Mouse (Mus musculus): ENCODE data around the gene Gm45808. TPM values are rescaled to one million over a fixed set of nuclear protein-coding genes. Genes with fewer than 3 reads are reported as not detected.
"Not testable (repeated sequence)": the region's sequence is repeated elsewhere in the genome, so short reads cannot be mapped to it uniquely, and the experiment has no call there.

Gene Gm45808
- not detected in 2 replicates for polyA plus RNA-seq (2014; fragmentation: Nextera tagmentation; extraction: Ambion mirVana)

GRCm38 (mm10) chr7:45486761-45487415 lies at the start of gene Gm45808:
Gene Gm45808 (minus strand): TSS chr7:45486811.
- H3K27me3 ChIP-seq (ENCODE audit: control insufficient read depth, insufficient read depth, low read length): no peaks in the 10 kb centered on the region
- no peak for ATAC-seq (ENCODE audit: insufficient read depth, low FRiP score, low TSS enrichment)
- H3K4me1 ChIP-seq (ENCODE audit: control insufficient read depth, insufficient read depth, low read length): no peaks in the 10 kb centered on the region
- H3K27ac ChIP-seq (ENCODE audit: low read depth, low read length): no peak within 1 kb of the TSS
- H3K4me3 ChIP-seq (ENCODE audit: low read depth, low read length): no peak within 1 kb of the TSS
- 90% methylated on average over 12 of the region's 12 CpGs for WGBS
- no peaks in the 10 kb centered on the region for H3K36me3 ChIP-seq (ENCODE audit: control insufficient read depth, insufficient read depth, low read length)
- H3K9ac ChIP-seq (ENCODE audit: low read length): no peak within 1 kb of the TSS
- H3K9me3 ChIP-seq (ENCODE audit: control insufficient read depth, low read length): no peaks in the 10 kb centered on the region
- DNase-seq (ENCODE audit: low spot score): no peak
- H3K4me2 ChIP-seq (ENCODE audit: low read depth): no peak within 1 kb of the TSS

DNA sequence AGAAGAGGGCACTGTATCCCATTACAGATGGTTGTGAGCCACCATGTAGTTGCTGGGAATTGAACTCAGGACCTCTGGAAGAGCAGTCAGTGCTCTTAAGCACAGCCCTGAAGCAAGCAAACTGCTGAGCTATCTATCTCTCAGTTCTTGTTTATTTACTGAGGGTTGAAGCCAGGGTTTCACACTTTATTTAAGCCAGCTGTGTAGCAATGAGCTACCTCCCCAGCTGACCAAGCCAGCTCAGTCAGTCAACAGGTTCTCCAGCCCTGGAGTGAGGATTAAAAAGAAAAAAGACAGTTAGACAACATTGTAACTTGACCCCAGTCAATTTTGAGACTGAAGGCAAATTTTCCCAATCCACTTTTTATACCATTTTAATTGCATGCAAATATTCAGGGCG lies 49.1 kb upstream of the Gm45808 start:
- Histone ChIP-seq H3K36me3 (ENCODE audit: control insufficient read depth, insufficient read depth, low read length) (no peaks in the 10 kb centered on the region), H3K9me3 (ENCODE audit: control insufficient read depth, low read length) (no peaks in the 10 kb centered on the region), H3K4me3 (ENCODE audit: low read depth, low read length) (no peak overlapping the region), H3K4me2 (ENCODE audit: low read depth) (no peak overlapping the region), H3K27me3 (ENCODE audit: control insufficient read depth, insufficient read depth, low read length) (no peaks in the 10 kb centered on the region), H3K4me1 (ENCODE audit: control insufficient read depth, insufficient read depth, low read length) (no peaks in the 10 kb centered on the region), H3K27ac (ENCODE audit: low read depth, low read length) (no peak overlapping the region), H3K9ac (ENCODE audit: low read length) (no peak overlapping the region)
- 77% methylated on average over 1 of the region's 1 CpGs for WGBS
- DNase-seq (ENCODE audit: low spot score) (no peak), ATAC-seq (ENCODE audit: insufficient read depth, low FRiP score, low TSS enrichment) (no peak)

- Histone ChIP-seq H3K27ac (ENCODE audit: low read depth, low read length) (no peak overlapping the region), H3K9me3 (ENCODE audit: control insufficient read depth, low read length) (no peaks in the 10 kb centered on the region), H3K27me3 (ENCODE audit: control insufficient read depth, insufficient read depth, low read length) (no peaks in the 10 kb centered on the region), H3K4me3 (ENCODE audit: low read depth, low read length) (no peak overlapping the region), H3K36me3 (ENCODE audit: control insufficient read depth, insufficient read depth, low read length) (no peaks in the 10 kb centered on the region), H3K4me2 (ENCODE audit: low read depth) (no peak overlapping the region), H3K9ac (ENCODE audit: low read length) (no peak overlapping the region), H3K4me1 (ENCODE audit: control insufficient read depth, insufficient read depth, low read length) (no peaks in the 10 kb centered on the region)
- no peak for DNase-seq (ENCODE audit: low spot score)
- 80% methylated on average over 2 of the region's 2 CpGs for WGBS
- ATAC-seq (ENCODE audit: insufficient read depth, low FRiP score, low TSS enrichment): no peak
These were observed 44.0 kb upstream of the Gm45808 start for GRCm38 (mm10) chr7:45530643-45531042.

GRCm38 (mm10) chr7:45529461-45529860 lies 42.9 kb upstream of the Gm45808 start:
- H3K4me2 ChIP-seq (ENCODE audit: low read depth): no peak overlapping the region
- H3K9ac ChIP-seq (ENCODE audit: low read length): no peak overlapping the region
- H3K4me1 ChIP-seq (ENCODE audit: control insufficient read depth, insufficient read depth, low read length): peaks cover 7% of the 10 kb centered on the region
- no peak for ATAC-seq (ENCODE audit: insufficient read depth, low FRiP score, low TSS enrichment)
- no peak overlapping the region for H3K4me3 ChIP-seq (ENCODE audit: low read depth, low read length)
- DNase-seq (ENCODE audit: low spot score): no peak
- H3K27me3 ChIP-seq (ENCODE audit: control insufficient read depth, insufficient read depth, low read length): no peaks in the 10 kb centered on the region
- H3K9me3 ChIP-seq (ENCODE audit: control insufficient read depth, low read length): no peaks in the 10 kb centered on the region
- no peaks in the 10 kb centered on the region; the same call in 1 of the 2 replicates for H3K36me3 ChIP-seq (ENCODE audit: control insufficient read depth, insufficient read depth, low read length)
- no peak overlapping the region for H3K27ac ChIP-seq (ENCODE audit: low read depth, low read length)
- WGBS: 36% methylated on average over 6 of the region's 6 CpGs

- WGBS: 87% methylated on average over 6 of the region's 6 CpGs
- not testable (repeated sequence) for H3K4me1 ChIP-seq (ENCODE audit: control insufficient read depth, insufficient read depth, low read length); H3K27me3 ChIP-seq (ENCODE audit: control insufficient read depth, insufficient read depth, low read length); H3K4me2 ChIP-seq (ENCODE audit: low read depth); H3K36me3 ChIP-seq (ENCODE audit: control insufficient read depth, insufficient read depth, low read length); H3K27ac ChIP-seq (ENCODE audit: low read depth, low read length); H3K4me3 ChIP-seq (ENCODE audit: low read depth, low read length); DNase-seq (ENCODE audit: low spot score); ATAC-seq (ENCODE audit: insufficient read depth, low FRiP score, low TSS enrichment); H3K9me3 ChIP-seq (ENCODE audit: control insufficient read depth, low read length); H3K9ac ChIP-seq (ENCODE audit: low read length)
These were observed 40.6 kb upstream of the Gm45808 start for GRCm38 (mm10) chr7:45527169-45527568.

DNA sequence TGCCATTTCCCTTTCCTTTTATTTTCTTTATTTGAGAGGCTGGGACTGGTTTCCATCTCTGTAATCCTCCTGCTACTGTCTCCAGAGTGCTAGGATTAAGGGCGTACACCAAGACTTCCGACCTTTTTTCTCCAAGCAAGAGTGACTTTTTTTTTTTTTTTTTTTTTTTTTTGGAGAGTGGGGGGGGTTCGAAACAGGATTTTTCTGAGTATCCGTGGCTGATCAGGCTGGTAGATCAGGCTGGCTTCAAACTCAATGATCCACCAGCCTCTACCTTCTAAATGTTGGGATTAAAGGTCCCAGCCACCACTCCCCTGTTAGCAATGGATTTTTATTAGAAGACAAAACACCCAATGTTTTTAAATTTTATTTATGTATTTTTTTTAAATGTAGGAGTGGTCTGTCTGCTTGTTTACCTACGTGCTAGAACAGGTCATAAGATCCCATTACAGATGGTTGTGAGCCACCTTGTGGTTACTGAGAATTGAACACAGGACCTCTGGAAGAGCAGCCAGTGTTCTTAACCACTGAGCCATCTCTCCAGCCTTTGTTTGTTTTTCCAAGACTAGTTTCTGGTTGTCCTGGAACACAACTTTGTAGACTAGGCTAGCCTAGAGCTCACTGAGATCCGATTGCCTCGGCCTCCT lies 40.0 kb upstream of the Gm45808 start:
- Histone ChIP-seq H3K4me3 (ENCODE audit: low read depth, low read length) (peak overlapping the region; percentile 63), H3K9me3 (ENCODE audit: control insufficient read depth, low read length) (no peaks in the 10 kb centered on the region), H3K27me3 (ENCODE audit: control insufficient read depth, insufficient read depth, low read length) (no peaks in the 10 kb centered on the region), H3K4me1 (ENCODE audit: control insufficient read depth, insufficient read depth, low read length) (peaks cover 7% of the 10 kb centered on the region), H3K36me3 (ENCODE audit: control insufficient read depth, insufficient read depth, low read length) (peaks cover 2% of the 10 kb centered on the region), H3K4me2 (ENCODE audit: low read depth) (peak overlapping the region; percentile 65), H3K9ac (ENCODE audit: low read length) (peak overlapping the region; percentile 83), H3K27ac (ENCODE audit: low read depth, low read length) (peak overlapping the region; percentile 60; the same call in 1 of the 2 replicates)
- ATAC-seq (ENCODE audit: insufficient read depth, low FRiP score, low TSS enrichment): no peak
- WGBS: 25% methylated on average over 7 of the region's 7 CpGs
- DNase-seq (ENCODE audit: low spot score): no peak

DNA sequence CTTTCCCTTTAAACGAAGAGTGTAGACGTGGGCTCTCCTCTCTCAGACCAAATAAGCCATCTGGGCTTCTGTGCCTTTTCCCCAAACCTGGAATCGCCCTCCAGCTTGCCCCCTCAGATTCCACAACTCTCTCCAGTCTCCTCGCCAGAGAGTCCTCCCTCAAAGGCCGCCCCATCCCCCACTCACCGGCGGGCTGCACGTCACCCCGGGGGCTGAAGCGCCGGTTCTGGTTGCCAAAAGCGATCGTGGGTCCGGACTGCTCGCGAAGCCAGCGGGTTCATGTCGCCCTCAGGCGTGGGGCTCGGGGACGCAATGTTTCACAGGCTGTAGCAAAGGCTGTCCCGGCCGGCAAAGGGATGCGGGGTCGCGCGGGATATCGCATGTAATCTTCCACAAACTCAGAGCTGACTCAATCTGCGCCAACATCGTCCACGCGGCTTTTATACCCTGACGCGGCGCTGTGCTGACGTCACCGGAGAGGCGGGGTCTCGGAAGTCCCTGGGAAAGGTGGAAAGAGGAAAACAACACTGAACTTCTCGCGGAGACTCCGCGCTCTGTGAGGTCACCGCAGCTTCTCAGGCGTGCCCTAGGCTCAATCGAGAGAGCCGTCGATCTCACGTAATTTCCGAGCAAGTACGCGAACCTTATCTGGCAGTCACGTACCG lies 39.3 kb upstream of the Gm45808 start, which contains the start of the genes Ppp1r15a and Plekha4:
Gene Ppp1r15a (minus strand): TSS at position 460 of the 665 bp plus-strand sequence.
Gene Plekha4 (plus strand): TSS at position 522 of the 665 bp plus-strand sequence.
- Histone ChIP-seq H3K4me2 (ENCODE audit: low read depth) (peak within 1 kb of the TSS; percentile 65), H3K9ac (ENCODE audit: low read length) (peak within 1 kb of the TSS; percentile 83), H3K4me1 (ENCODE audit: control insufficient read depth, insufficient read depth, low read length) (peaks cover 7% of the 10 kb centered on the region), H3K27me3 (ENCODE audit: control insufficient read depth, insufficient read depth, low read length) (no peaks in the 10 kb centered on the region), H3K36me3 (ENCODE audit: control insufficient read depth, insufficient read depth, low read length) (peaks cover 2% of the 10 kb centered on the region), H3K9me3 (ENCODE audit: control insufficient read depth, low read length) (no peaks in the 10 kb centered on the region), H3K27ac (ENCODE audit: low read depth, low read length) (peak within 1 kb of the TSS; percentile 60), H3K4me3 (ENCODE audit: low read depth, low read length) (peak within 1 kb of the TSS; percentile 63)
- ATAC-seq (ENCODE audit: insufficient read depth, low FRiP score, low TSS enrichment) (peak; percentile 75), DNase-seq (ENCODE audit: low spot score) (peak; percentile 95)
- WGBS: under 1% methylated on average over 54 of the region's 54 CpGs

GRCm38 (mm10) chr7:45524841-45525621 lies 38.4 kb upstream of the Gm45808 start:
- Histone ChIP-seq H3K27me3 (ENCODE audit: control insufficient read depth, insufficient read depth, low read length) (no peaks in the 10 kb centered on the region), H3K4me2 (ENCODE audit: low read depth) (peak overlapping the region; percentile 65), H3K4me1 (ENCODE audit: control insufficient read depth, insufficient read depth, low read length) (peaks cover 7% of the 10 kb centered on the region), H3K36me3 (ENCODE audit: control insufficient read depth, insufficient read depth, low read length) (peaks cover 2% of the 10 kb centered on the region), H3K9me3 (ENCODE audit: control insufficient read depth, low read length) (no peaks in the 10 kb centered on the region), H3K4me3 (ENCODE audit: low read depth, low read length) (peak overlapping the region; percentile 63), H3K9ac (ENCODE audit: low read length) (peak overlapping the region; percentile 83), H3K27ac (ENCODE audit: low read depth, low read length) (peak overlapping the region; percentile 60)
- ATAC-seq (ENCODE audit: insufficient read depth, low FRiP score, low TSS enrichment) (no peak), DNase-seq (ENCODE audit: low spot score) (no peak)
- 39% methylated on average over 12 of the region's 12 CpGs for WGBS

Data from neural tube, embryonic 11.5 days (tissue).